7 mouse cellular contexts compared by ENCODE assay signal in genomic region chr2:66123756-66124589, GRCm38 (mm10). TPM values are rescaled to one million over a fixed set of nuclear protein-coding genes. Genes with fewer than 3 reads are reported as not detected.
DNase-seq lines count a peak whose midpoint lies in the region; ATAC-seq and TF ChIP-seq lines count a peak whose summit lies in the region.

No protein-coding gene starts in this region.

- H3K9ac ChIP-seq in forebrain, postnatal 0 days, result peak overlapping the region; percentile 46
- peak overlapping the region; percentile 43 for H3K9ac ChIP-seq in lung, postnatal 0 days (replicated peaks; ENCODE audit: low read depth)

- H3K27ac ChIP-seq in spleen, adult 2 months (ENCODE audit: insufficient read depth, low read length), result peak overlapping the region; percentile 9; the same call in 1 of the 2 replicates
- H3K27ac ChIP-seq in forebrain, postnatal 0 days (ENCODE audit: low read depth, low read length), result no peak overlapping the region
- peak overlapping the region; percentile 54; the same call in 1 of the 2 replicates for H3K27ac ChIP-seq in lung, postnatal 0 days (ENCODE audit: low read length)

- peaks cover 8% of the 10 kb centered on the region; the same call in 1 of the 2 replicates for H3K4me1 ChIP-seq in spleen, adult 2 months (ENCODE audit: control insufficient read depth, insufficient read depth, insufficient read length)
- peaks cover 3% of the 10 kb centered on the region; the same call in 1 of the 2 replicates for H3K4me1 ChIP-seq in forebrain, postnatal 0 days (ENCODE audit: insufficient read depth)
- H3K4me1 ChIP-seq in lung, postnatal 0 days (ENCODE audit: insufficient read depth, low read depth, low read length), result no peaks in the 10 kb centered on the region

- no peak for TF ChIP-seq POLR2A in spleen, adult 2 months (IDR thresholded peaks at IDR 0.05; ENCODE audit: low read depth, low read length)

- peak; percentile 71 for ATAC-seq in forebrain, postnatal 0 days
- ATAC-seq in lung, postnatal 0 days, result peak; percentile 65

- no peak for DNase-seq in spleen, adult 2 months (ENCODE audit: low read depth in 1 of 2, low spot score in 2 of 2)
- no peak for DNase-seq in spleen, postnatal 14 days (ENCODE audit: low spot score in 2 of 2)
- peak; percentile 39 to 52 for DNase-seq in cerebellum, postnatal 10 days
- peak; percentile 45 for DNase-seq in forebrain, postnatal 0 days
- peak; percentile 60 for DNase-seq in kidney, adult 18-20 months
- no peak for DNase-seq in lung, postnatal 0 days (ENCODE audit: low spot score)
- DNase-seq in retina, embryonic 14.5 days (ENCODE audit: low spot score), result peak; percentile 36

- H3K27me3 ChIP-seq in spleen, adult 2 months (ENCODE audit: control insufficient read depth, insufficient read depth, low read length), result peaks cover 9% of the 10 kb centered on the region
- peaks cover 3% of the 10 kb centered on the region for H3K27me3 ChIP-seq in forebrain, postnatal 0 days (ENCODE audit: insufficient read depth, low read length)
- peaks cover 3% of the 10 kb centered on the region; the same call in 1 of the 2 replicates for H3K27me3 ChIP-seq in lung, postnatal 0 days (replicated peaks; ENCODE audit: insufficient read depth, low read length)

- H3K9me3 ChIP-seq in forebrain, postnatal 0 days (ENCODE audit: low read length), result no peaks in the 10 kb centered on the region
- no peaks in the 10 kb centered on the region for H3K9me3 ChIP-seq in lung, postnatal 0 days (ENCODE audit: low read length)

- WGBS in spleen, adult 2 months, result 1% methylated on average over 52 of the region's 57 CpGs
- WGBS in forebrain, postnatal 0 days, result 4% methylated on average over 57 of the region's 57 CpGs
- WGBS in lung, postnatal 0 days, result under 1% methylated on average over 42 of the region's 57 CpGs

- peak overlapping the region; percentile 100 for H3K4me2 ChIP-seq in forebrain, postnatal 0 days (ENCODE audit: low read depth)
- H3K4me2 ChIP-seq in lung, postnatal 0 days (replicated peaks; ENCODE audit: low read depth, low read length), result peak overlapping the region; percentile 100

- H3K4me3 ChIP-seq in spleen, adult 2 months (ENCODE audit: extremely low read depth, insufficient read depth, insufficient read length), result peak overlapping the region; percentile 49
- H3K4me3 ChIP-seq in forebrain, postnatal 0 days (ENCODE audit: low read depth, low read length), result peak overlapping the region; percentile 64
- peak overlapping the region; percentile 67 for H3K4me3 ChIP-seq in lung, postnatal 0 days (ENCODE audit: low read depth, low read length)

- H3K36me3 ChIP-seq in spleen, adult 2 months (ENCODE audit: control insufficient read depth, insufficient read depth, low read length), result no peaks in the 10 kb centered on the region
- no peaks in the 10 kb centered on the region for H3K36me3 ChIP-seq in forebrain, postnatal 0 days (ENCODE audit: insufficient read depth)
- no peaks in the 10 kb centered on the region for H3K36me3 ChIP-seq in lung, postnatal 0 days (ENCODE audit: insufficient read depth, low read length)

- TF ChIP-seq EP300 in lung, postnatal 0 days (IDR thresholded peaks at IDR 0.05), result no peak

- no peak for TF ChIP-seq CTCF in spleen, adult 2 months (IDR thresholded peaks at IDR 0.05; ENCODE audit: extremely low read depth, insufficient read depth, insufficient read length, insufficient replicate concordance)
- TF ChIP-seq CTCF in forebrain, postnatal 0 days (IDR thresholded peaks at IDR 0.05; ENCODE audit: low read depth), result no peak
- TF ChIP-seq CTCF in lung, postnatal 0 days (IDR thresholded peaks at IDR 0.05), result no peak

RNA-seq across cellular contexts. Expression of gene Galnt3, which starts 0.8 kb away (rescaled TPM):
- 1.0 and 1.8 TPM in 2 replicates for polyA plus RNA-seq in spleen, adult 2 months (2012; rRNA removed)
- total RNA-seq in forebrain, postnatal 0 days (2014; rRNA removed), result 2.0 and 4.6 TPM in 2 replicates
- 0.73 and 1.8 TPM in 2 replicates for polyA plus RNA-seq in forebrain, postnatal 0 days (2015; fragmentation: Nextera tagmentation; extraction: Ambion mirVana)
- polyA plus RNA-seq in lung, postnatal 0 days (2015; fragmentation: Nextera tagmentation; extraction: Ambion mirVana), result 11.3 and 14.0 TPM in 2 replicates

Comparison
In these comparisons a context has a peak if more than half of its experiments do, and no peak if none do; other contexts are left out.
1. DNase-seq: peak in cerebellum, postnatal 10 days (2 of 2), forebrain, postnatal 0 days (single experiment), kidney, adult 18-20 months (single experiment) and retina, embryonic 14.5 days (single experiment); none in spleen, adult 2 months (0 of 2), spleen, postnatal 14 days (0 of 2) and lung, postnatal 0 days (single experiment).
2. Peak in every context shown above with its lines, with median percentiles within 50 percentile points of each other: H3K4me3 ChIP-seq.